Mouse (Mus musculus) spleen, adult 2 months (tissue): ENCODE measurements around the gene Gm11985. TPM values are rescaled to one million over a fixed set of nuclear protein-coding genes. Genes with fewer than 3 reads are reported as not detected.

Experiments used
- DNase-seq, 2 experiments: peaks; one replicate each; pipeline versions ENCODE4 v3.0.0 to v3.0.0-alpha.2; 2012 to 2021; ENCODE audit warnings: low spot score in 2 of 2, low read depth in 1 of 2
- H3K27ac ChIP-seq: fragments of 200-500 bp; 2 replicates; pipeline ENCODE4 v1.5.1; 2012; ENCODE audit warnings: low read length, inconsistent platforms; ENCODE audit not compliant: insufficient read depth
- H3K27me3 ChIP-seq: fragments of 200-500 bp; 2 replicates; pipeline ENCODE4 v1.6.1; 2012; ENCODE audit warnings: mild to moderate bottlenecking, moderate library complexity, low read length, inconsistent platforms; ENCODE audit not compliant: control insufficient read depth, insufficient read depth
- H3K36me3 ChIP-seq: fragments of 200-500 bp; 2 replicates; pipeline ENCODE4 v1.6.1; 2012; ENCODE audit warnings: mild to moderate bottlenecking, low read length, inconsistent platforms; ENCODE audit not compliant: control insufficient read depth, insufficient read depth
- H3K4me1 ChIP-seq: fragments of 200-500 bp; 2 replicates; pipeline ENCODE4 v1.6.1; 2011; ENCODE audit warnings: inconsistent platforms; ENCODE audit not compliant: control insufficient read depth, insufficient read depth, insufficient read length
- H3K4me3 ChIP-seq: fragments of 200-500 bp; 2 replicates; pipeline ENCODE4 v1.5.1; 2011; ENCODE audit warnings: mild to moderate bottlenecking, inconsistent platforms; ENCODE audit not compliant: insufficient read depth, insufficient read length; ENCODE audit errors: extremely low read depth
- CTCF ChIP-seq: fragments of 200-500 bp; IDR thresholded peaks from 2 replicates; pipeline ENCODE4 v1.5.1; 2011; ENCODE audit warnings: mild to moderate bottlenecking, inconsistent platforms; ENCODE audit not compliant: insufficient read depth, insufficient read length, insufficient replicate concordance; ENCODE audit errors: extremely low read depth
- POLR2A ChIP-seq: fragments of 200-500 bp; IDR thresholded peaks from 2 replicates; pipeline ENCODE4 v1.6.1; 2011; ENCODE audit warnings: low read depth, low read length, inconsistent platforms
- WGBS: fragments of 180-500 bp; shearing (Covaris S2); methylation state at CpG from one replicate; pipeline ENCODE4 v1.1.7; 2018; 5-methylcytosine and 5-hydroxymethylcytosine counted together
- polyA plus RNA-seq: library from polyadenylated mRNA; depleted of rRNA; stranded (reverse); fragments of >200 nt; gene quantifications from 2 replicates; pipeline ENCODE4 v1.2.3, GENCODE M21; 2012

The Gm11985 gene
- polyA plus RNA-seq, 1 experiment, result not detected

DNA sequence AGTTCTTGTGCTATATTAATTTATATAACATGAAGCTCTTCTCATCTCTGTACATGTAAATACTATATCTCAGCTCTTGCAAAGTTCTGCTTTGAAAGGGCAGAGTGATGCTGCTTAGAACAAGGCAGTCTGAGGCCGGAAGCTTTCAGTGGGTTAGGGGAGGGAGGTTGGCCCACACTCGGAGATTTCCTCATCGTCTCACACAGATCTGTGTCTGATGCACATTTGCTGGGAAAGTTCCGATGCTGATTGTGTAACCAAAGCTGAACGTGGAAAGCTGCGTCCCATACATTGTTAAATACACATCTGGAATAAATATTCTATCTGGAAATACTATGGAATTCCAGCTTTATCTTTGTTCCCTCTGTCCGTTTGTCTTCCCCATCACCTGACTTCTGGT, 13.8 kb upstream of the Gm11985 start:
- 85% methylated on average over 7 of the region's 7 CpGs for WGBS
- Histone ChIP-seq H3K4me1 (no peaks in the 10 kb centered on the region), H3K4me3 (no peak overlapping the region), H3K27ac (no peak overlapping the region), H3K27me3 (no peaks in the 10 kb centered on the region), H3K36me3 (no peaks in the 10 kb centered on the region)
- TF ChIP-seq CTCF (no peak), POLR2A (no peak)
- DNase-seq, result no peak

DNA sequence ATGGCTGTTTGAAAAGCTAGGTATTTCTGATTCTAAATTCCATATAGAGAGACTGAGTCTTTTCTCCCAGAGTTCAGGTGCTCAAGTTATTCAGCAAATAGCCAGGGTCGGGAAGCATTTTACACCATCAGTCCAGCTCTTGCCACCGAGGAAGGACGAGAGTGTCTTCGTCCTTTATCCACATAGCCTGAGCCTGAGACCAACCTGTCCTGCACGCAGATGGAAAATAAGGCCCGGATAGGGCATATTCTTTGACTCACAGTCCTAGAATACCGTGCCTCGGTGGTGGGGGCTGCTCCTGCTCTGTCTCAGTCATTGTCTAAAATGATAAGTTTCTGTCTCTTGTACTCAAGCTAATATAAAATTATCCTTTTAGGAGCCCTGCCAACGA, 12.0 kb upstream of the Gm11985 start:
- no peaks in the 10 kb centered on the region for H3K27me3 ChIP-seq
- no peak for DNase-seq
- H3K36me3 ChIP-seq, result no peaks in the 10 kb centered on the region
- H3K4me3 ChIP-seq, result no peak overlapping the region
- no peak overlapping the region for H3K27ac ChIP-seq
- TF ChIP-seq CTCF, result no peak
- no peak for TF ChIP-seq POLR2A
- no peaks in the 10 kb centered on the region for H3K4me1 ChIP-seq
- 85% methylated on average over 9 of the region's 9 CpGs for WGBS

DNA sequence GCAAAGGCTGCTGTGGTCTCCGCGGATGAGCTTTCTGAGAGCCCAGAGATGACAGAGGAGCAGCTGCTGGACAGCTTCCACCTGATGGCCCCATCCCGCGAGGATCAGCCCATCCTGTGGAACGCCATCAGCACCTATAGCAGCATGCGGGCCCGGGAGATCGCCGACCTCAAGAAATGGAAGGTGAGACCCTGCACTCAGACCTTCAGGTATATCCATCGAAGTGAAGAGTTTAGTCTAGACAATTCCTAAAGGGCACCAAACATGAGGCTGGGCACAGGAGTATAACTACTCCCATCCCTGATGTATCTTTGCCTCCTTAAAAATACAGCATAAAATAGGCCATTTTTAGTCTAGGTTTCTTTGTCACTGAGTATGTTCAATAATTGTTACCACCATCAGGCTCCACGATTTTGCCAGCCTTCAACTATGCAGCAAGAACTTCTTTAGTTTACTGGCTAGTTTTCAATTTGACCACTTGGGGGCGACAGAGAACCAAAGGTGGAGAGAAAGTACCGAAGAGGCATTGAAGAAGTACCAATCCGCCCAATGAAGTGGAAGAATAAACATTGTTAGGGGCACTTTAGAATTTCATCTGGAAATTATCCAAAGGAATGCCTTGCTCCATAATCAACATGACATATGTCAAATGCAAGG, 11.5 kb upstream of the Gm11985 start:
- 52% methylated on average over 14 of the region's 14 CpGs for WGBS

DNA sequence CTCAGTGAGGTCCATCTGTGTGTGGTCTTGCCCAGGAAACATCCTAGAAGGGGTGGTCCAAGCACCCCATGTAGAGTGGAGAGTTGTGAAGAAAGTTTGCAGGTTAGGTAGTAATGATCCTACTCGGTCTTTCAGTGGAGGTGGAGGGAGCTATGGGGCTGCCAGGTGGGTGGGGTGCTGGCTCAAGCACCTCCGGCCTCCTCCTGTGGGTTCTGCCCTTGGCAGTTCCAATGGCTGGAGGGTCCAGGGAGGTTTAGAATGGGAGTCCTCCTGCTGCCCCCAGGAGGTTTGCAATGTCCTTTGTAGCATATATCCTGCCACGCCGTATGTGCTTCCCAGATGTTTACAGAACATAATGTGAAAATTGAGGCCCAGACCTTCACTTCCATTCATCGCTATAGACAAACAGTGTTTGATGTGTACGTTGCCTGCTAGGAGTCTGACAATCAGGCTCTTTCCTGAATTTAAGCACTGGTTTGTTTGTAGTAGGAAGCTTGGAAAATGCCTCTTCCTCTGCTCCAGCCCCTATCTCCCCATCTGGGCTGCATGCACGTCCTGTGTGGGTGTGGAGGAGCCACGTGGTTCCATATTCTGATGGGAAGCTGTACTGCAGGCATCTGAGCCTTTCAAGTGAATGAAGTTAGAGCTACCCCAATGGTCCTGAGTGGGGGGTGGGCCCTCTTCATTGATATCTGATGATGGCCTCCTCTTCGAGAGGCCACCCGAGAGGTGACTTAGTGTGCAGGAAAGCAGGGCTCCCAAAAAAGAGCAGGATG, 10.3 kb upstream of the Gm11985 start:
- DNase-seq, result no peak
- TF ChIP-seq POLR2A (no peak), CTCF (no peak)
- 70% methylated on average over 10 of the region's 10 CpGs for WGBS
- Histone ChIP-seq H3K4me1 (no peaks in the 10 kb centered on the region), H3K27me3 (no peaks in the 10 kb centered on the region), H3K27ac (no peak overlapping the region), H3K4me3 (no peak overlapping the region), H3K36me3 (no peaks in the 10 kb centered on the region)

More for the DNA sequence above, 11.5 kb upstream of the Gm11985 start:
- Histone ChIP-seq H3K4me1 (no peaks in the 10 kb centered on the region), H3K27me3 (no peaks in the 10 kb centered on the region), H3K4me3 (no peak overlapping the region), H3K27ac (no peak overlapping the region), H3K36me3 (no peaks in the 10 kb centered on the region)
- TF ChIP-seq POLR2A, result no peak
- DNase-seq, result no peak

DNA sequence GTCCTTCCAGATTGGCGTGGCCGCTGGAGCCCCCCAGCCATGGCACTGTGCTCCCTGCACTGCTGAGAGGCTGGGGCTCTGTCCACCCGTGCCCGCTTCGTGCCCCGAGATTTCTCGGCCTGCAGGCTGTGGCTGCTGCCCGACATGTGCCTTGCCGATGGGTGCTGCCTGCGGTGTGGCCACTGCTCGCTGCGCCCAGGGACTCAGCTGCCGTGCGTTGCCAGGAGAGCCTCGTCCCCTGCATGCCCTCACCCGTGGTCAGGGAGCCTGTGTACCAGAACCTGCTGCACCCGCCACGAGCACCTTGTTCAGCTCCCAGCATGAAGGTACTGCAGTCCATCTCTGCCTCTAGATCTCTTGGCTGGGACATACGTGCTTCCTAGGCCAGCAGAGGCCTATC, 9.6 kb upstream of the Gm11985 start:
- Histone ChIP-seq H3K36me3 (no peaks in the 10 kb centered on the region), H3K27ac (no peak overlapping the region), H3K4me1 (no peaks in the 10 kb centered on the region), H3K4me3 (no peak overlapping the region), H3K27me3 (no peaks in the 10 kb centered on the region)
- WGBS, result 88% methylated on average over 19 of the region's 19 CpGs
- DNase-seq, result no peak
- no peak for TF ChIP-seq CTCF
- TF ChIP-seq POLR2A, result no peak

DNA sequence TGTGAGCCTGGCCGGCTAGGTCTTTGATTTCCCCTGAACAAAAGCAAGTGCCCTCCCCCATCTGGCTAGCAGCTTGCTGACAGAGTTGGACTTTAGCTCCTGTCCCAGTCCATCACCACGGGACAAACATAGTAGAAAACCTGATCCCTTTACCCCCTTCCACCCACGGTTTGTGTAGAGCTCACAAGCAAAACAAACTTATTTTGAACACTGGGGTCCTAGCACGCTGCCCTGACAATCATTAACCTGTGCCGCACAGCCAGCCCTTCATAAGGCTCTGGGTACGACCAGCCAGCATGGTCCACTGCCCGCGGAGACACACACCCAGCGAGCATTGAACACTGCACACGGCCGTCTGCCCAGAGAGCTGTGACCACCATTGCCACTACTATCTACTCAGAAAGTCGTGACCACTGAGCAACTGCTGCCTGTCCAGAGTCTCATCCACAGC, 9.1 kb upstream of the Gm11985 start, which contains the start of gene Igfbp1:
Gene Igfbp1, plus strand, starts transcription at position 292 of the 451 bp plus-strand sequence.
- H3K4me3 ChIP-seq, result no peak within 1 kb of the TSS
- H3K27ac ChIP-seq, result no peak within 1 kb of the TSS
- no peaks in the 10 kb centered on the region for H3K4me1 ChIP-seq
- no peaks in the 10 kb centered on the region for H3K36me3 ChIP-seq
- H3K27me3 ChIP-seq, result no peaks in the 10 kb centered on the region
- DNase-seq, result no peak
- TF ChIP-seq CTCF (no peak), POLR2A (no peak)
- 80% methylated on average over 12 of the region's 12 CpGs for WGBS

DNA sequence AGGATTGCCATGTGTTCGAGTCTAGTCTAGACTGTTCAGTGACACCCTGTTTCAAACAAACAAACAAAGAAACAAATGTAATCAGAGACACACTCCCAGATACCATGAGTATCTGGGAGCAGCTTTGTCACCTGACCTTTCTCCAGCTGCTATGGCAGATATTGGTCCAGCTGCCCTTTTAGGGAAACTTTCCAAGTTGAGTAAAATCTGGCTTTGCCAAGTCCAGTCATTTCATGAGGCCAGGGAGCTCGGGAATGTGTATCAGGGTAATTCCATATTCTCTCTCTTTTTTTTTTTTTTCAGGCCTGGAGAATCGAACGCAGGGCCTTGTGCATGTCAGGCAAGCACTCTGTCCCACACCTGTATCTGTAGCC, 6.9 kb upstream of the Gm11985 start:
- WGBS, result 84% methylated on average over 4 of the region's 4 CpGs
- Histone ChIP-seq H3K4me1 (no peaks in the 10 kb centered on the region), H3K36me3 (no peaks in the 10 kb centered on the region), H3K4me3 (no peak overlapping the region), H3K27me3 (no peaks in the 10 kb centered on the region), H3K27ac (no peak overlapping the region)
- DNase-seq, result no peak
- TF ChIP-seq POLR2A, result no peak
- TF ChIP-seq CTCF, result no peak
